Mouse (Mus musculus) mouse embryonic stem cell (cell line): ENCODE measurements around the gene Npc1l1.

ENCODE experiments used
- in situ Hi-C, 2 experiments: fragments of 300-500 bp; cut with MboI; formaldehyde crosslinking; loops; 1 replicate in 1 of 2; 3 replicates in 1 of 2; pipeline ENCODE4 v1.14.3; 2019 to 2020; ENCODE audit warnings: low sequenced_read_pairs in 2 of 2, low pct_unique_long_range_greater_than_20kb in 1 of 2, mixed read lengths in 1 of 2; ENCODE audit not compliant: unreplicated experiment in 1 of 2

The Npc1l1 gene

GRCm38 (mm10) chr11:6218189-6218896, 11.6 kb downstream of the Npc1l1 start:
- in situ Hi-C loops = no loop called here

GRCm38 (mm10) chr11:6216834-6217233, 13.1 kb downstream of the Npc1l1 start:
- in situ Hi-C loops = no loop called here

GRCm38 (mm10) chr11:6208158-6208557, 21.8 kb downstream of the Npc1l1 start:
- in situ Hi-C loops = no loop called here

DNA sequence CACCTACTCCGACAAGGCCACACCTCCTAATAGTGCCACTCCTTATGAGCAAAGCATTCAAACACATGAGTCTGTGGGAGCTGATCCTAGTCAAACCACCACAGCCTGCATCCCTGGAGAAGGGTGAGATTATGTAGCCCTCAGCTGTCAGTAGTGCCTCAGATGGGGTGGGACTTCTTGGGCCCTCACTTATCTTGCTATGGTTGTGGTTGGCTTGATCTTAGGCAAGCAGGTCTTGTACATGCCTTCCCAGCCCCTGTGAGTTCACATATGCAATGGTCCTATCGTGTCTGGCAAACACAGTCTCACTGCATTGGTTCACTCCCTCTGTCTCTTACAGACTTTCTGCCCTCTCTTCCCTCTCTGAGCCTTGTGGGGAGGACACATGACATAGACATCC, 22.9 kb downstream of the Npc1l1 start:
- in situ Hi-C loops = no loop called here

DNA sequence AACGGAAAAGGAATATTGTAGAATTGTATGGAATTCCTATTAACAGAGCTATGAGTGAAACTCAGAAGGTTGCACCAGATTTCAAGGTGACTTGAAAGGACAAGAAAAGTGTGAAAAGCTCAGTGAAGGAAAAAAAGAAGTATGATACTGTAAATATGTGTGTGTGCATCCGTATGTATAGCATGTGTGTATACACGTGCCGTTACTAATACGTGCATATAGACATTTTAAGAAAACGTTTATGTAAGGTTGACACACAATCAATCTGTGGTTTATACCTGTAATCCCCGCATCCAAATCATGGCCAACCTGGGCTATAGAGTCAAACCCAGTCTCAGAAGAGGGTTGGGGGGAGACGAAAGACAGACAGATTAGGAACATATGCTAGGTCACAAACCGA, 29.4 kb downstream of the Npc1l1 start:
- in situ Hi-C loops = no loop called here

- in situ Hi-C loops = no loop called here
Observed at GRCm38 (mm10) chr11:6200087-6200569, 29.8 kb downstream of the Npc1l1 start, which contains the start of gene Nudcd3. Nudcd3 (minus strand) TSS chr11:6200415.

GRCm38 (mm10) chr11:6199410-6200086, 30.4 kb downstream of the Npc1l1 start, which contains the start of gene A730071L15Rik:
A730071L15Rik (plus strand) TSS chr11:6200029.
- in situ Hi-C loops = loop anchor here in 1 of 2 experiments (10.0 kb wide), 1 partner anchor 205 kb away; no protein-coding TSS in a partner anchor

GRCm38 (mm10) chr11:6198449-6198848, 31.5 kb downstream of the Npc1l1 start:
- in situ Hi-C loops = loop anchor here in 1 of 2 experiments (10.0 kb wide), 1 partner anchor 204 kb away; no protein-coding TSS in a partner anchor

- in situ Hi-C loops = loop anchor here in 1 of 2 experiments (10.0 kb wide), 1 partner anchor 202 kb away; no protein-coding TSS in a partner anchor
Observed at GRCm38 (mm10) chr11:6196780-6197179, 33.2 kb downstream of the Npc1l1 start.

DNA sequence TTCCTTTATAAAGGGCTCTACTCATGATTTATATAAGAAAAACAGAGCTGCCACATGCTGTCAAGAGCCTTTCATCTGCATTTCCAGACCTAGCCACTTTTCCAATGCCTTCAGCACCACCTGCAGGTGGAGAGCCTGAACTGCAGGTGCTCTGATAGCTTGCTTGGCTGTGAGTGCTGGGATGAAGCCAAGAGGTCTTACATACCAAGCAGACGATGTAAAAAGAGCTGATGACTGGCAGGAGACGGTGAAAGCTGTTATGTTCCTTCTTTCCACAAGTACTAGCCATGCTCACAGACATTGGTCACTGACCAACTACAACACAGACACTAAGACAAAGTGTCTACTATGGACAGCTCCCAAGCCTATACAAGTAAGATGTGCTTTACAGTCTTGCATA, 42.1 kb downstream of the Npc1l1 start:
- in situ Hi-C loops = no loop called here

- in situ Hi-C loops = no loop called here
Observed at GRCm38 (mm10) chr11:6187399-6187798, 42.5 kb downstream of the Npc1l1 start.

DNA sequence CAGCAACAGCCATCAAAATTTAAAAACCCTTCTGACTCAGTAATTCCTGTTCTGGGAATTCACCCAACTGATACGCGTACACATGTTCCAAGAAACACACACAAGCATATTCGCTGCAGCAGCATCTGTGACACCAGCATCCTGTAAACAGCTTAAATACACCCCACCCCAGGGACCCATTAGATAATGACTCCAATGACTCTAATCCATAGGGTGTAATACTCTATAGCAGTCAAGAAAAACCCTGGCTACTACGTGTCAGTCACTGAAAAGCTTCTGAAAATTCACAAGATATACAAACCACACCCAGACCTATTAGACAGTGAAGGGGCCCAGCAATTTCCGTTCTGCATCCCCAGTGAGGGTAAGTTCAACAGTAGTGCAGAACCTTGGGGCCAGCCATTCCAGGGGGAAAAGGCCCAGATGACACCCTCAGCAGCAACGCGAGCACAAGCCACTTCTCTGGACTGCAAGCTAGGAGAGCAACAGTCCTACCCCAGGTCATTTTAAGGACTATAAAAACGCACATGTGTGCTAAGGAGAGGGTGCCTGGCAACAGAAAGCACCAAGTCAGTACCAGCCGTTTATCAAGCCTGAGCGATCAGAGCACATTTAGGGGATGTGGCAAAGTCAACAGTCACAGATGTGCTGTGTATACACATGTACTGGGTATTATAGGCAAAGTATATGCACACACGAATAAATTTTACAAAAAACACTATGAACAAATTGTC, 45.6 kb downstream of the Npc1l1 start:
- in situ Hi-C loops = no loop called here

DNA sequence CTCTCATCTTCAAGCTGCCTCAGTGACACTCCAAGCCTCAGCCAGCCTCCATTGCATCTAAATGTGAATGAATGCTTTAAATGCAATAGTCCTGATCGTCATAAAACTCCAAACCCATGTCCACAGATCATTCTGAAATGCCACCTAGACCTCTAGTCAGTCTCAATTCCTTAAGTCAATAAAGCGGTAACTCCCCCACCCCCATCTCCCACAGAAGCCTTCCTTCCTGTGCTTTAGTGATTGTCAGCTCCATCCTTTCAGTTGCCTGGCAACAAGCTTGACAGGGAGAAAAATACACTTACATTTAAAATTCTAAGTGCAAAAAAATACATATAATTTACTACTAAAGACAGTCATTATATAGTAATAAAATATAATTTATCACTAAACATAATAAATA, 46.7 kb downstream of the Npc1l1 start:
- in situ Hi-C loops = no loop called here

DNA sequence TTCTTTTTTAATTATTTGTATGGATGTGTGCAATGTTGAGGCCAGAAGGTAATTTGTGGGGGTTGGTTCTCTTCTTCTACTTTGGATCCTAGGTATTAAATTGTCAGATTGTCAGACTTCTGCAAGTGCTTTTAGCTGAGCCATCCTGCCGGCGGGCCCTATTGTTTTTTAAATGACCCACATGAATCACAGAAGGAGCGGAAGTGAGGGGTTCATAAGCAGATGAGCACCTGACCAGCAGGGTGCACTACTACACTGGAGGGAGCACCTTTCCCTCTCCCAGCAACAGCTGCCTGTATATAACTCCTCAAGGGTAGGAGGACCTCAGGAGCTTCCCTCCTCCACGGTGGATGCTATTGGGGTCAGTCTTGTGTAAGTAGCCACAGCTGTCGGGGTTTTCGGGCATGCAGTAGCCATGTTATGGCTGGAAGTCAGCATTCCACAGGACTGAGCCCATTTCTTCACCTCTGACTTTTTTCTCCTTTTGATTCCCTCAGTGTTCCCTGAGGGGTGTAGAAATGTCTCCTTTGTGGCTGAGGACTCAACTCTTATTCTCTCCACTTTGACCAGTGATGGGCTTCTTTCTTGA, 49.0 kb downstream of the Npc1l1 start:
- in situ Hi-C loops = no loop called here

- in situ Hi-C loops = no loop called here
Observed at GRCm38 (mm10) chr11:6179194-6179593, 50.7 kb downstream of the Npc1l1 start.

DNA sequence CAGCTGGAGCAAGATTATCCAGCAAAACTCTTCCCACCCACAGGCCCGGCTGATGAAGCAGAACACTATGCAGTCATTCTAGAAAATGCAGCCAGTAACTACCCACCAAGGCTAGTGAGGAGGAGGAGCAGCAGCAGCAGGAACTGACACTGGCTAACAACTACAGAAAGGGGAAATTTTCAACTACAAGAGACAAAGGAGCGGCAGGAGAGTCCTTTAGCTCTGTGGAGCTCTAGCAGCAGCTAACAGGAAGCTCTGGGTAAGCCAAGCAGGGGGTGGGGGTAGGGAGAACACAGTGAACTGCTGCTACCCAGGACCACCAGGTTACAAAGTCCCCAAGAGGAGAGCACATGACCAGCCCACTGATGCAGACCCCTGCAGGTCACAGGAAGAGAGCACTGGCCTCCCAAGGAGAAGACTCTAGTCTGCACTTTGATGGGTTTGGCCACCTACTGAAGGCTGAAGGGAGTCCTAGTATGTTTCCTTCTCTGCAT, 51.2 kb downstream of the Npc1l1 start:
- in situ Hi-C loops = no loop called here

- in situ Hi-C loops = no loop called here
Observed at GRCm38 (mm10) chr11:6177781-6178420, 52.0 kb downstream of the Npc1l1 start.

DNA sequence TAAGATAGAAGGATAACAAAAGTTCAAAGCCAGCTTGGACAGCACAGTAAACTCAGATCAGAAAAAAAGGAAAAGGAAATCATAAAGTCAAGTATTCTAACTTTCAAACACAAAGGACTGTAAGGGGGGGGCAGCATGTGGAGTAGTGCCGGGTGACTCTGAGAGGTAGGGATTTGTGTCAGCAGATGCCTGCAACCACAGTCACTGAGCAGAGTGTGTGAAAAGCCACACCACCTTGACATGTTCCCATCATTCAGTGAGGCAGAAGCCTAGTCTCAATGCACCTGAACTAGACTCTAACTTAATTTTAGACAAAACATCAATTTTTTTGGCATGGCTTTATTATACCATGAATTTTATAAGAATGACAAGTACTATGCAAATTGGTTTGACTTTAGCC, 54.4 kb downstream of the Npc1l1 start:
- in situ Hi-C loops = no loop called here
